Mouse (Mus musculus): ENCODE measurements at regions not wholly inside any gene's neighbourhood (a gene's known extent, or its start where the extent isn't known, plus 50 kb on each side); places are given as distances from the start of the nearest gene placed in this dataset.
"Not testable (repeated sequence)": the region's sequence is repeated elsewhere in the genome, so short reads cannot be mapped to it uniquely, and the experiment has no call there.

DNA sequence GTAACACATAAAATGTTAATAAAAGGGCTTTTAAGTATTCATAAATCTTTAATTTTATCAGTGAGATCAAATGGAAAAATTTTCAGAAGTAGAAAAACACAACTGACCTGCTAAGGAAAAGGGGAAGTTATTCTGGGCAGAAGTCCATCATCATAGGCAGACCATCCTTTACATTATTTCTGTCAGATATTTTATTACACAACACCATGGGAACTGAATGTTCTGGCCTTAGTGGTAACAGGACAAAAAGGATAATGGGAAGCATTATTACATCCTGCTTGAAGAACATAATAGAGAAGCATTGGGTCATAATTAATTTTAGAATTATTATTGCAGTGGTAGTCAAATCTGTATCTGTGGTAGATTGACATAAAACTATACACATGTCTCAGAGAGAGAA, 603.5 kb upstream of the Gje1 start:
- DNase-seq (ENCODE audit: low spot score in 2 of 2) = no peak

DNA sequence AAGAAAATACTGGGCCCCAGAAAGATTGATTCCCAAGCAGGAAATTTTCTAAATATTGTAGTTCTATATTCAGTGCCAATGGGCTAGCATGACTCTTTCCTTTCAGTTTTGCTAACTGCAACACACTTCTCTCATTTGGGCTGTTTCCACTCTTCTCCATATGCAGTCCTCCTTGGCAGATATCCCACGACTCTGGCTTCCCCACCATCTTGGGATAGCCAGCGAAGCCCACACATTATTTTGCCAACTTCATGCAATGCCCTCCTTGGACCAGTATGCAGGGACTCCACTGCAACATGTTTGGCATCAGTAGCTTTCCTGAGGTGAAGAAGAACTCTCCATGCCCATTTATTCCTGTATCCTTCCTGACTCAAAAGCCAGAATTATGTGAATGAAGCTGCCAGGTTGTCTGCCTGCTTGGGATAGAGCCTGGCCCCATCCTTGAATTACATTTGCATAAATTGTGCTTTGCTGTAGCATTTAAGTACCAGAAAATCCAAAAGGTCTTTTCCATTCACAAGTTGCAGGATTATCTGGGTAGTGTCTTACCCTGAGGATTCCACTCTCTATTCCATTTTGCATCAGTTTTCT, 599.1 kb upstream of the Gje1 start:
- no peak for DNase-seq (ENCODE audit: low spot score in 2 of 2)

DNA sequence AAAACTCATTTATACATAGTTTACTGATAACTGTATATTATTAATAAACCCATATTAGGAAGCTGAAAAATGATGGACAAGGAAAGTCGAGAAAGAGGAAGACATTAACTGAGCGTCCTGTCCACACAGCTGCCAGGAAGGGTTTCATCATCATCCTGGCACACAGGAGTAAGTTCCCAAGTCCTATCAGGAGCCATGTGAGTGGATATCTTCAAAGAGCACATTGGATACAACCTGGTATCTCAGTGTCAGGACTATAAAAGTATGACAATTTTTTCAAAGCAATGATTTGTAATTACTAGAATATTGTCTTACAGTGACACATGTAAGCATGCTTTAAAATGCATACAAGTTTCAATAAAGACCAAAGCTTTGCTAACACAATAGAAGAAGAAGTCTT, 592.6 kb upstream of the Gje1 start:
- DNase-seq (ENCODE audit: low spot score in 2 of 2) = no peak

DNA sequence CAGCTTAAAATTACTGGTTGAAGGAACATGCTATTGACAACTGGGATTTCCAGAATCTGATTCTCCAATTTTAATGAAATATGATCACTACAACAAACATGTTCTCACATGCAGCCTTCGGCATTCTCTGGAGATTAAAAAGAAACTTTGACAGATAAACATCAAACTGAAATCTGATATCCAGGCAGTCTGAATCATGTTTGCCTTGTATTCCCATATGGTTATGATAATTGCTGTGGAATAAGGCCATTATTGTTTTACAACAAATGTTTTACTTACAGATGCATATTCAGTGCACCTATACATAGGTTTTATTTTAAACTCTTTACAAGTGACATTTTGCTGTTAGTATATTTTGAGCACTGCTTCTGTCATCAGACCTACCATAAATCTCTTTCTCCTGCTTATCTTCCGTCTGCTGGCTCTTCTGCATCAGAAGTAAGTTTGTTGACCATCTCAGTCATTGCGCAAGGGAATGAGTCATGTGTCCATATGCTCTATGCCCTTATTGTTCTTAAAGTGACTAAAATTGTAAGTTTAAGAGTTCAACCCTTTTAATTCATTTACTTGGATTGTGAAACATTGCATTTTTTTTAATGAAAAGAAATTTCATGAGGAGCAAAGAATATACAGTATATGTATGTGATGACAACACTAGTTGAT, 587.9 kb upstream of the Gje1 start:
- DNase-seq (ENCODE audit: low spot score in 2 of 2) = no peak

DNA sequence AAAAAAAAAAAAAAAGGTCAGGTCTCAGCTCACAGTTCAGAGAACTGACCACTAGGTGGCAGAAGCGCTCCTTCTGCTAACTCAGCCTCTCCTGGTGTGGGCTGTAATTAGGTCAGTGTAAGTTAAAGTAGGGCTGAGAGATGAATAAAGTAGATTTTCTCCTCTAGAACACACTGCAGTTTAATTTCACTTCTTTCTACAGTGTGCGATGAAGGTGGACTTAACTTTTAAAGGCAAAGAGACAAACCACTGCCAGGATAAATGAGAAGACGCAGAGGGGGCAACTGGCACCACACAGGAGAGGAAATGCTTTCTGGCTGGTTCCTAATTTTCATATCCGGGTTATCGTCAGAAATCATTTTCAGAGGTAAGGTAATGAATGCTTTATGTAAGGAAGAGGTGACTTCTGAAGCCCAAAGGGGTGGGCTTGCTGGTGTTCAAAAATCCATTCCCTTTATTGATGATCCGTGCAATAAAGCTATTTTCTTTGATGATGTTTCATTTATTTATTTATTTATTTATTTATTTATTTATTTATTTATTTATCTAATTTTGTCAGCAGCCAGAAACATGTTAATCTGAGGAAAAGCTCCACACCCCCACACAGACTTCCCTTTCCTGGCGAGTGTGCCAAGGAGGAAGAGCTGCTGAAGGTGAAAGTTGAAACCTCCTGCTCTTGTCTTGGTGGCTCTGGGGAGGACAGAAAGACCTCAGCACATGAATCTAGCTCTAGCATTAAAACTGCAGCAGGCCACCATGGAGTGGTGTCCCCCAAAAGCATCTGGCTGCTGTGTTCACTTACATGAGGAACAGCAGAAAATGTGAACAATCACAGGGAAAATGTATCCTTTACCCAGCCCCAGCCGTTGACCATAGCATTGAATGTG, 582.4 kb upstream of the Gje1 start:
- DNase-seq (ENCODE audit: low spot score in 2 of 2) = peak; percentile 65 to 83

DNA sequence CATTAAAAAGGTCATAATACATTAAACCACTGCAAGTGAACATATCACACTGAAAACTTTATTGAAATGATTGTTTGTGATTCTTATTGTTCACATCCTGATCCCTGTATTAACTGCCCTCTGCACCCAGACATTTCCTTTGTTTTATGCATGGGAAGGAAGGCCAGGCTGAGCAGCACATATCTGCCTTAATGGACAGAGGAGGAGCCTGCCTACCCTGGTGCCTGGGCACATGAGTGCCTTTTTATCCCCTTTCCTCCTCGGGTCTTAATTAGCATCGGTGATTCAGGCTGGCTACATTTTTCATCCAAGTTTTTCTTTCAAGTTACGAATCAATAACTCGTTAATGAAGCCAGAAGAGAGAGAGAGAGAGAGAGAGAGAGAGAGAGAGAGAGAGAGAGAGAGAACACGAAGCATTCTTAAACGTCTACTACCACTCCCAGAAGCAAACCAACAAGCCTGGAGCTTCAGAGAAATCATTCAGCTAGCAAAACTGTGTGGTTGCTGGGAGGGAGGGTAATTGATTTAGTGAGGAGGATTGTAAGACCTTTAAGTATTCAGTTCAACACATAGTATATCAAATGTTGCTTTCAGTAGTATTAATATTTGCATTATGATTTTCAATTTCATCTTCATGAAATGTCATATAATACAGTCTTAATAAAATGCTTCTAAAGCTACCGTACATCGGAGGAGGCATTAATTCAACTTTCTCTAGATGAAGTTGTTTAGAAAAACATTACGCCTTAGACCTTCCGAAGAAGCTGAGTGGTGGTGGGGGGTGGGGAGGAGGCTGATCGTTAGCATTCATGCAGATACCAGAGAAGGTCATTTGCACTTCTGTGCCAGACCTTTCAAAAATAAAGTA, 581.6 kb upstream of the Gje1 start:
- no peak for DNase-seq (ENCODE audit: low spot score in 2 of 2)

DNA sequence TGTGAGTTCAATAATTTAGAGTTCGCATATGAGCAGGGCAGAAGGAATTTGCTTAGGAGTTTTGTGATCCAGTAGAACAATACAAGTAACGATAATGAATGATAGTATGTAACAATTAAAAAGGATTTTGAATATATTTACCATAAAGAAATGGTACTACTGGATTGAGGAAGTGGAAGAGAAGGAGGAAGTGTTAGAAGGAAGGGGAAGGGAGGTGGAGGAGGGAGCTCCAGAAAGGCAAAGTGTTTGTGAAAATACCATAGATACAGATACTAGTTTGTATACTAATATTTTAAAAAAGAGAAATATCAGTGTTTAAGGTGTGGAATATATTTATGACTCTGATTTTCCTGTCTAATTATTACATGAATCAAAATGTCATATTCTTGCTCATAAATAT, 579.2 kb upstream of the Gje1 start:
- no peak for DNase-seq (ENCODE audit: low spot score in 2 of 2)

GRCm38 (mm10) chr10:15294125-15294524, 576.1 kb upstream of the Gje1 start:
- DNase-seq (ENCODE audit: low spot score in 2 of 2) = no peak

DNA sequence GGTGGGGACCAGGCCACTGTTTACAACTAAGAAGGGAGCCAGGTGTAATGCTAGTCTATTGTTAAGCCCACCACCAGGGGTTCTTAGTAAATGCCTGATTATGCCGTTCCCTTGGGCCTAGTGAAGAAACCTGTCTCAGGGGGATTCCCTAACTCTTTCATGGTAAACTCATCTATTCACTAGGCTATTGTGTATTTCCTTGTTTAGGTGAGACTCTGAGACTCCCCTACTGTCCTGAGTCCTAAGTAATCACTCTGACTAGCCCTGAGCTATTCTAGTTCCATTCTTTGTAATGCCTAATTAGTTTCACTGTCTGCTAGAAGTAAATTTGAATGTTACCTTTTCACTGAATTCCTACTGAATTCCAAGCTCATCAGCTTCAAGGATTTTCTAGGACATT, 545.3 kb upstream of the Gje1 start:
- not testable (repeated sequence) for DNase-seq (ENCODE audit: low spot score in 2 of 2)

DNA sequence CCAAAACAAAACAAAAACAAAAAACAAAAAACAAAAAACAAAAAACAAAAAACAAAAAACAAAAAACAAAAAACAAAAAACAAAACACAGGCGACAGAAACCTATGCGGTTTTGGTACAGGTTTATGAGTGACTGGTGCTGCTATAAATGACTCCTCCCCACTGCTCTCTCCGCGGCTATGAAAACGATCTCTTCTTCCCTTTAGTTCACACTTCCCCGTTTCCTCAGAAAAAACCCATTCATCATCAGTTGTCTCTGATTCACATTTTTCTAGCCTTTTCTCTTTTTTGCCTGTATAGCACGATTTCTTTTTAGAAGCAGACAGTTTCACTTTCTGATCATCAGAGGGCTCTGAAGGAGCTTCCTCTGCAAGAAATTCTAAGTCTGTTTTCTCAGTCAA, 544.3 kb upstream of the Gje1 start:
- DNase-seq (ENCODE audit: low spot score in 2 of 2) = not testable (repeated sequence)

DNA sequence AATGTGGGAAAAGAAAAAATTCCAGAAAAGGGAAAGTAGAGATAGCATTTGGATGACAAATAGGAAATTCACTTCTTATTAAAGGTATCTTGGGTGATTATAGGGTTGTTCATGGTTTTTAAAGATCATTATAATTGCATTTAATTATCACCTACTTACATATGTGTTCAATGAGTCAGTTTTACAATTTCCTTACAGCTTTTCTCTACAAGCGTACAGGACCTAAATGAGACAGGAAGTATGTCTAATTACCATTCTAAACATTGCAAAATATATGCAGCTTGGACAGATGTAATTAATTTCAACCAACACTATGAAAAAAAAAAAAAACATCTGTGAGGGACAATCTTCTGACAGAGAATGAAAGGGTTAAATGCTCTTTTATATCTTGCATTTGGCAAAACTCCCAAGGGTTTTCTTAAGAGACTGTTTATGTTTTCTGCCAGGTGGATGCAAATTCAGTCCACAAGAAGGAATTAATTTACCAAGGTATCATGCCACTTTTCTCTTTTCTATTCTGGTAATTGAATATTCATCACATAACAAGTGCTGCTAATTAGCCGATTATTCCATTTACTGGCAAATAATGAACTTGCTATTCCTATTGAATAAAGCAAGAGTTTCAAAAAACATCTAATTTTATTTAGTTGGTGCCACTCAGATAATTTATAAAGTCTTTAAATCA, 531.5 kb upstream of the Gje1 start:
- no peak for DNase-seq (ENCODE audit: low spot score in 2 of 2)

DNA sequence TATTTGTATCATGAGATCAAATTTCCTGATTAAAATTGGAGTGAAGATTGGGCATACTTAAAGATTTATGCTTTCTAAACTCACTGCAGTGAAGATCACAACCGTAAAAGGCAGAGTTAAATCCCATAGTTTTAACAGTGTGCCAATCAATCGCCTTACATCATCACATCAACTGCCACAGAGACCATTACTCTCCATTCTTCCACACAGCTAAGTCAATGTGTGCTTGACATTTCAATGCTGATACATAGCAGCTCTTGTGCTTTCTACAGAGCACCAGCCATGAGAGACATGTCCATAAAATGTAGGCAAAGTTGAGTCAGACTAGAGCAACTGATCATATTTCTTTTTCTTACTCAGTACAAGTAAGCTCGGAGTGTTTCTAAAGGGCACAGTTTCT, 530.9 kb upstream of the Gje1 start:
- no peak for DNase-seq (ENCODE audit: low spot score in 2 of 2)

DNA sequence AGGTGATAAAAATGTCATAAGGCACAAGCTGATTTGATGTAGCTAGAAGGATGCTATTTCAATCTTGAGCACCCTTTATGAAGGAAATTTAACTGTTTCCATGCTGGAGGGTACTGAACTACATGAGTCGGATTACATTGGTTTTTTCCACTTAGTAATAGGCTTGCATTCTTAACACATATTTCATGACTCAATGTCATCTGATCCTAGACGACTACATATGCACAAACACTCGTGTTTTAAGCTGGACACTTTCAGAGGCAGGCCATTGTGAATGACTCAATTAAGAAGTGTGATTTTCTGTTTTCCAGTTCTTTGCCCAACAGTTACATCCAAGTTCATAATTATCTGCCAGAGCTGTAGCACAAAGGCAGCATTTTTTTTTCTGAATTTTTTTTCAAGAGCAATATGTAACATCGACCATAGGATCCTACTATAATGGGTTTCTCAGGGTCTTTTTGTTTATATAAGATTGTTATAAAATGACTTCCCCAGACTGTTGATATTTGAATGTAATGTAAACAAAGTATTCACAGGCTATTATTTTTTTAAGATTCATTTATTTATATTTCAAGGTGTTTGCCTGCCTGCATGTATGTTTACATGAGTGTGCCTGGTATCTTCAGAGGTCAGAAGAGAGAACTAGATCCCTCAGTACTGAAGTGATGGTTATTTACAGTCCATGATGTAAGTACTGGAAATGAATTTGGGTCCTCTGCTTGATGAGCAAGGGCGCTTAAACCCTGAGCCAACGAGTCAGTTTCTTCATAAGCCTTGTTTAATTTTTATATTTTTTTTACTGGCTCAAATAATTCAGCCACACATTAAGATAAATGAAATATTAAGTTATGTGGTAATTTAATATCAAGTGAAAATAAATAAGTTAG, 526.6 kb upstream of the Gje1 start:
- no peak for DNase-seq (ENCODE audit: low spot score in 2 of 2)

DNA sequence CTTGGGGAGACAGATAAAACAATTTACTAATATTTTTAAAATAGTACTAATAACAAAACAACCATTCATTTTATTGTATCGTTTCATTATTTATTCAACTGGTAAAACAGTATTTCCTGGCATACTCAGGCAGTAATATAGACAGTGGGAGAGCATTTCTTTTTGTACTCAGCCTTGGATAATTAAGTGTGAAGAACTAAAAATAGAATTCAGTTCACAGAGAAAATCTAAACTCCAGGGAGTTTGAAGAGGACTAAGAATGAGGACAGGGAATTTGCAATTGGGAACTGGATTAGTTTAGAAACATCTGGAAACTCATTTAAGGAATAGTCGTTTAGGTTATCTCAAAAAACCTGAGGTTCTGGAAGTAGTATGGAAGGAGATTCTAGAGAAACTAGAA, 525.4 kb upstream of the Gje1 start:
- DNase-seq (ENCODE audit: low spot score in 2 of 2) = no peak

DNA sequence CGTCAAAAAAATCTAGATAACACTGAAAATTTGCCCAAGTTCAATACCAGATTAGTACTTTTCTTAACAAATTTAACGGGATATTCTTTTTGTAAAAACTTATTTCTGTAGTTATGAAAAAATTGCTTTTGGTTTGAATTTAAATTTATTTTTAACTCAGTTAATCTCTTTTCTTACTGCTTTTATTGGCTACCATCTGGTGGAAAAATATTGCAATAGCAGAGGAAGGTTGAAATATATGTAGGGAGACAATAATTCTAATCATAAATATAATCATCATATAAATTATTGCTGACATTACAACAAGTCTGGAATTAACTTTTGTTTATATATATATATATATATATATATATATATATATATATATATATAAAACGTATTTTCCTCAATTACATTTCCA, 500.9 kb upstream of the Gje1 start:
- DNase-seq (ENCODE audit: low spot score in 2 of 2) = no peak

- no peak for DNase-seq (ENCODE audit: low spot score in 2 of 2)
These were observed 461.6 kb upstream of the Gje1 start for GRCm38 (mm10) chr10:15179585-15179984.

GRCm38 (mm10) chr10:15174421-15174820, 456.4 kb upstream of the Gje1 start:
- no peak for DNase-seq (ENCODE audit: low spot score in 2 of 2)

DNA sequence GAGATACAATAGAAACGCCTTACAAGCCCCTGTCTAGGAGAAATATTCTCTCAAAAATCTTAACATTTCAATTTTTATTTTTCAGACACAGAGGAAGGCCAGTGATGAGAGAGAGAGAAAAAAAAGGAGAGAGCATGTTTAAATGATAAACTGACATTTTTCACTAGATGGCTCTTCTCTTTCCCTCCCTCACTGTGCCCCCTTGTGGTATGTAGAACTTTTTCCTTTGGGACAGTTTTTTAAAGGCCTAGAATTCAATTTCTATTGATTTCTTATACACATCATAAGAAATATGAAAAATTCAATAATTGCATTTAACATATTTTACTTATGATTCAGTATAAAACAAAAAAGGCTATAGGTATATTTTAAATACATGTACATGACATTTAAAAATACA, 454.5 kb upstream of the Gje1 start:
- DNase-seq (ENCODE audit: low spot score in 2 of 2) = no peak

- no peak for DNase-seq (ENCODE audit: low spot score in 2 of 2)
These were observed 422.7 kb upstream of the Gje1 start for GRCm38 (mm10) chr10:15140703-15141102.

Data from cerebellum, postnatal 4 days (tissue).